Mouse (Mus musculus) MEL (cell line): Measurements from ENCODE around the gene Gm20388. TPM values are rescaled to one million over a fixed set of nuclear protein-coding genes. Genes with fewer than 3 reads are reported as not detected.

Source experiments
- DNase-seq: peaks from one replicate; pipeline ENCODE4 v3.0.0; 2011; ENCODE audit warnings: low read depth, low spot score
- H3K27ac ChIP-seq: 2 replicates; pipeline ENCODE4 v1.5.1; 2012; ENCODE audit warnings: low read depth, mild to moderate bottlenecking, control low read depth, low read length, moderate library complexity; ENCODE audit not compliant: control insufficient read depth
- H3K27me3 ChIP-seq, 2 experiments: fragments of 150-350 bp in 1 of 2; sonication (generic) in 1 of 2; 2 replicates each; pipeline ENCODE4 v1.6.1; 2012; ENCODE audit warnings: low read length in 2 of 2, mild to moderate bottlenecking in 2 of 2, improper control_type of control experiment in 1 of 2, moderate library complexity in 1 of 2; ENCODE audit not compliant: insufficient read depth in 2 of 2, control insufficient read depth in 1 of 2
- H3K36me3 ChIP-seq, 2 experiments: 2 replicates each; pipeline ENCODE4 v1.6.1; 2012 to 2014; ENCODE audit warnings: low read length in 2 of 2, improper control_type of control experiment in 1 of 2, inconsistent platforms in 1 of 2, mild to moderate bottlenecking in 1 of 2; ENCODE audit not compliant: insufficient read depth in 2 of 2, control insufficient read depth in 1 of 2
- H3K4me1 ChIP-seq, 2 experiments: fragments of 150-350 bp in 1 of 2; sonication (generic) in 1 of 2; 2 replicates each; pipeline ENCODE4 v1.6.1; 2012; ENCODE audit warnings: low read length in 2 of 2, improper control_type of control experiment in 1 of 2, mild to moderate bottlenecking in 1 of 2; ENCODE audit not compliant: insufficient read depth in 2 of 2, control insufficient read depth in 1 of 2
- H3K4me3 ChIP-seq, 2 experiments: fragments of 150-350 bp in 1 of 2; sonication (generic) in 1 of 2; 2 replicates each; pipeline ENCODE4 v1.5.1; 2012; ENCODE audit warnings: low read depth in 2 of 2, low read length in 2 of 2, mild to moderate bottlenecking in 2 of 2, moderate library complexity in 2 of 2, control low read depth in 1 of 2, improper control_type of control experiment in 1 of 2; ENCODE audit not compliant: control insufficient read depth in 1 of 2, insufficient read depth in 1 of 2
- H3K79me2 ChIP-seq: 2 replicates; pipeline ENCODE4 v1.6.1; 2012; ENCODE audit warnings: mild to moderate bottlenecking, low read length, moderate library complexity; ENCODE audit not compliant: control insufficient read depth, poor library complexity, insufficient read depth
- H3K9ac ChIP-seq: 2 replicates; pipeline ENCODE4 v1.6.1; 2012; ENCODE audit warnings: low read depth, mild to moderate bottlenecking, control low read depth, low read length, moderate library complexity; ENCODE audit not compliant: control insufficient read depth, poor library complexity, severe bottlenecking
- H3K9me3 ChIP-seq: fragments of 150-350 bp; sonication (generic); replicated peaks from 2 replicates; pipeline ENCODE4 v1.6.1; 2012; ENCODE audit warnings: mild to moderate bottlenecking, low read length, improper control_type of control experiment, moderate library complexity; ENCODE audit not compliant: insufficient read depth
- BHLHE40 ChIP-seq: IDR thresholded peaks from 2 replicates; pipeline ENCODE4 v1.6.1; 2012; ENCODE audit warnings: low read depth, mild to moderate bottlenecking, inconsistent platforms, low read length, improper control_type of control experiment, borderline replicate concordance
- CHD1 ChIP-seq: IDR thresholded peaks from 2 replicates; pipeline ENCODE4 v1.6.1; 2012; ENCODE audit warnings: low read depth, mild to moderate bottlenecking, inconsistent platforms, low read length, improper control_type of control experiment
- CHD2 ChIP-seq: IDR thresholded peaks from 2 replicates; pipeline ENCODE4 v1.6.1; 2011; ENCODE audit warnings: low read length, improper control_type of control experiment
- CTCF ChIP-seq, 3 experiments: IDR thresholded peaks in 2 of 3; conservative IDR thresholded peaks in 1 of 3; 2 replicates each; pipeline ENCODE4 v1.5.1; 2011 to 2012; ENCODE audit warnings: low read length in 3 of 3, low read depth in 2 of 3, mild to moderate bottlenecking in 2 of 3, improper control_type of control experiment in 1 of 3, inconsistent platforms in 1 of 3, mixed read lengths in 1 of 3, moderate library complexity in 1 of 3; ENCODE audit not compliant: control insufficient read depth in 1 of 3, insufficient read depth in 1 of 3, poor library complexity in 1 of 3, severe bottlenecking in 1 of 3
- E2F4 ChIP-seq: IDR thresholded peaks from 2 replicates; pipeline ENCODE4 v1.6.1; 2011; ENCODE audit warnings: low read depth, low read length, improper control_type of control experiment, borderline replicate concordance
- ELF1 ChIP-seq: IDR thresholded peaks from 2 replicates; pipeline ENCODE4 v1.6.1; 2014; ENCODE audit warnings: low read depth, mild to moderate bottlenecking, inconsistent platforms, low read length, improper control_type of control experiment, moderate library complexity
- EP300 ChIP-seq, 2 experiments: IDR thresholded peaks; 2 replicates each; pipeline ENCODE4 v1.6.1; 2011; ENCODE audit warnings: improper control_type of control experiment in 2 of 2, low read length in 2 of 2, low read depth in 1 of 2, mild to moderate bottlenecking in 1 of 2
- ETS1 ChIP-seq: IDR thresholded peaks from 2 replicates; pipeline ENCODE4 v1.6.1; 2012; ENCODE audit warnings: low read depth, mild to moderate bottlenecking, inconsistent platforms, low read length, improper control_type of control experiment, moderate library complexity
- GABPA ChIP-seq: IDR thresholded peaks from 2 replicates; pipeline ENCODE4 v1.6.1; 2012; ENCODE audit warnings: low read depth, mild to moderate bottlenecking, inconsistent platforms, low read length, improper control_type of control experiment, moderate library complexity
- GATA1 ChIP-seq: IDR thresholded peaks from 2 replicates; pipeline ENCODE4 v1.6.1; 2011; ENCODE audit warnings: low read depth, low read length, improper control_type of control experiment
- HCFC1 ChIP-seq: IDR thresholded peaks from 2 replicates; pipeline ENCODE4 v1.6.1; 2012; ENCODE audit warnings: low read depth, mild to moderate bottlenecking, inconsistent platforms, low read length, improper control_type of control experiment, moderate library complexity
- JUND ChIP-seq: IDR thresholded peaks from 2 replicates; pipeline ENCODE4 v1.6.1; 2011; ENCODE audit warnings: low read depth, mild to moderate bottlenecking, improper control_type of control experiment, low read length
- KAT2A ChIP-seq: conservative IDR thresholded peaks from 2 replicates; pipeline ENCODE4 v1.6.1; 2012; ENCODE audit warnings: low read depth, low read length, improper control_type of control experiment, inconsistent platforms
- MAFK ChIP-seq: IDR thresholded peaks from 2 replicates; pipeline ENCODE4 v1.6.1; 2011; ENCODE audit warnings: low read depth, mild to moderate bottlenecking, low read length, improper control_type of control experiment, borderline replicate concordance
- MAX ChIP-seq: IDR thresholded peaks from 2 replicates; pipeline ENCODE4 v1.6.1; 2011; ENCODE audit warnings: low read length, improper control_type of control experiment
- MAZ ChIP-seq: IDR thresholded peaks from 2 replicates; pipeline ENCODE4 v1.6.1; 2012; ENCODE audit warnings: low read depth, mild to moderate bottlenecking, inconsistent platforms, low read length, improper control_type of control experiment
- MEF2A ChIP-seq: IDR thresholded peaks from 2 replicates; pipeline ENCODE4 v1.6.1; 2014; ENCODE audit warnings: low read depth, mild to moderate bottlenecking, inconsistent platforms, low read length, improper control_type of control experiment; ENCODE audit not compliant: poor library complexity, insufficient replicate concordance, severe bottlenecking; ENCODE audit errors: extremely low read depth
- MXI1 ChIP-seq: IDR thresholded peaks from 2 replicates; pipeline ENCODE4 v1.6.1; 2011; ENCODE audit warnings: mild to moderate bottlenecking, low read depth, low read length, improper control_type of control experiment
- MYB ChIP-seq: IDR thresholded peaks from 2 replicates; pipeline ENCODE4 v1.6.1; 2011; ENCODE audit warnings: mild to moderate bottlenecking, low read depth, low read length, improper control_type of control experiment
- MYC ChIP-seq: IDR thresholded peaks from 2 replicates; pipeline ENCODE4 v1.6.1; 2011; ENCODE audit warnings: low read depth, mild to moderate bottlenecking, low read length, improper control_type of control experiment, moderate library complexity
- NELFE ChIP-seq: IDR thresholded peaks from 2 replicates; pipeline ENCODE4 v1.6.1; 2011; ENCODE audit warnings: low read depth, low read length, improper control_type of control experiment
- NRF1 ChIP-seq: IDR thresholded peaks from 2 replicates; pipeline ENCODE4 v1.6.1; 2014; ENCODE audit warnings: low read depth, mild to moderate bottlenecking, inconsistent platforms, low read length, improper control_type of control experiment, moderate library complexity; ENCODE audit not compliant: poor library complexity, insufficient read depth, severe bottlenecking
- POLR2A ChIP-seq, 2 experiments: IDR thresholded peaks; 2 replicates each; pipeline ENCODE4 v1.6.1; 2011 to 2012; ENCODE audit warnings: low read length in 2 of 2, mild to moderate bottlenecking in 2 of 2, control low read depth in 1 of 2, improper control_type of control experiment in 1 of 2, low read depth in 1 of 2, moderate library complexity in 1 of 2; ENCODE audit not compliant: control insufficient read depth in 1 of 2, insufficient read depth in 1 of 2, poor library complexity in 1 of 2
- POLR2AphosphoS5 ChIP-seq: IDR thresholded peaks from 2 replicates; pipeline ENCODE4 v1.6.1; 2012; ENCODE audit warnings: low read depth, borderline replicate concordance, mild to moderate bottlenecking, inconsistent platforms, low read length, moderate library complexity, mixed read lengths
- RAD21 ChIP-seq: IDR thresholded peaks from 2 replicates; pipeline ENCODE4 v1.6.1; 2011; ENCODE audit warnings: mild to moderate bottlenecking, low read depth, low read length, improper control_type of control experiment
- RCOR1 ChIP-seq: IDR thresholded peaks from 2 replicates; pipeline ENCODE4 v1.6.1; 2012; ENCODE audit warnings: low read depth, mild to moderate bottlenecking, inconsistent platforms, low read length, improper control_type of control experiment
- SIN3A ChIP-seq: IDR thresholded peaks from 2 replicates; pipeline ENCODE4 v1.6.1; 2012; ENCODE audit warnings: low read length, improper control_type of control experiment, inconsistent platforms
- SMC3 ChIP-seq: IDR thresholded peaks from 2 replicates; pipeline ENCODE4 v1.6.1; 2011; ENCODE audit warnings: low read depth, low read length, improper control_type of control experiment
- TAL1 ChIP-seq: IDR thresholded peaks from 2 replicates; pipeline ENCODE4 v1.6.1; 2012; ENCODE audit warnings: mild to moderate bottlenecking, inconsistent platforms, low read length, moderate library complexity, mixed read lengths
- TBP ChIP-seq: IDR thresholded peaks from 2 replicates; pipeline ENCODE4 v1.8.0; 2011; ENCODE audit warnings: low read depth, low read length, improper control_type of control experiment
- TCF12 ChIP-seq: IDR thresholded peaks from 2 replicates; pipeline ENCODE4 v1.6.1; 2014; ENCODE audit warnings: low read depth, mild to moderate bottlenecking, inconsistent platforms, low read length, improper control_type of control experiment, moderate library complexity
- UBTF ChIP-seq: IDR thresholded peaks from 2 replicates; pipeline ENCODE4 v1.6.1; 2012; ENCODE audit warnings: low read depth, mild to moderate bottlenecking, inconsistent platforms, low read length, improper control_type of control experiment, moderate library complexity, borderline replicate concordance; ENCODE audit not compliant: insufficient read depth
- USF1 ChIP-seq: IDR thresholded peaks from 2 replicates; pipeline ENCODE4 v1.6.1; 2014; ENCODE audit warnings: low read depth, mild to moderate bottlenecking, inconsistent platforms, low read length, improper control_type of control experiment, moderate library complexity
- USF2 ChIP-seq, 2 experiments: IDR thresholded peaks; 2 replicates each; pipeline ENCODE4 v1.6.1; 2011 to 2012; ENCODE audit warnings: improper control_type of control experiment in 2 of 2, low read length in 2 of 2, borderline replicate concordance in 1 of 2, inconsistent platforms in 1 of 2, low read depth in 1 of 2, mild to moderate bottlenecking in 1 of 2; ENCODE audit not compliant: insufficient read depth in 1 of 2
- ZC3H11A ChIP-seq: IDR thresholded peaks from 2 replicates; pipeline ENCODE4 v1.6.1; 2012; ENCODE audit warnings: low read depth, mild to moderate bottlenecking, inconsistent platforms, low read length, improper control_type of control experiment
- ZKSCAN1 ChIP-seq: IDR thresholded peaks from 2 replicates; pipeline ENCODE4 v1.6.1; 2012; ENCODE audit warnings: low read depth, mild to moderate bottlenecking, inconsistent platforms, low read length, improper control_type of control experiment, moderate library complexity
- ZMIZ1 ChIP-seq: IDR thresholded peaks from 2 replicates; pipeline ENCODE4 v1.6.1; 2012; ENCODE audit warnings: low read depth, mild to moderate bottlenecking, inconsistent platforms, low read length, improper control_type of control experiment, moderate library complexity
- ZNF384 ChIP-seq: IDR thresholded peaks from 2 replicates; pipeline ENCODE4 v1.6.1; 2012; ENCODE audit warnings: low read depth, mild to moderate bottlenecking, inconsistent platforms, low read length, improper control_type of control experiment
- polyA plus RNA-seq, 2 experiments: library from polyadenylated mRNA; stranded (reverse) in 1 of 2; unstranded in 1 of 2; fragments of >175 nt in 1 of 2; fragments of >200 nt in 1 of 2; gene quantifications; 2 replicates each; pipeline versions ENCODE4 v1.2.1 to v1.2.4; 2012; ENCODE audit warnings: low replicate concordance in 2 of 2, low read depth in 1 of 2; ENCODE audit not compliant: insufficient read length in 2 of 2, insufficient read depth in 1 of 2, missing spikeins in 1 of 2
- total RNA-seq: library from RNA; depleted of rRNA; stranded (reverse); fragments of 300-350 nt; gene quantifications from 2 replicates; pipeline ENCODE4 v1.2.3, GENCODE M21; 2012

Gm20388 gene
- total and polyA plus RNA-seq, 3 experiments: 11.1 to 17.8 TPM; not detected in 1

DNA sequence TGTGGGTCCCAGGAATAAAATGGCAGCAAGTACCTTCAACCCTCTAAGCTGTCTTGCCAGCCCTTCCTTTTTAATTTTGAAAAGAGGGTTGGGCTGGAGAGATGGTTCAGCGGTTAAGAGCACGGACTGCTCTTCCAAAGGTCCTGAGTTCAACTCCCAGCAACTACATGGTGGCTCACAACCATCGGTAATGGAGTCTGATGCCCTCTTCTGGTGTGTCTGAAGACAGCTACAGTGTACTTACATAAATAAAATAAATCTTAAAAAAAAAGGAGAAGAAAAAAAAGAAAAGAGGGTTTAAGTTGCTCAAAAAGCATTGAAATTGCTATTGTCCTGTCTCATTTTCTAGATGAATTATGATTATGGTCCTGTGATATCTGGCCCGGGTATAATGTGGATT is 3190.6 kb downstream of the Gm20388 start:
- peaks cover 13 to 15% of the 10 kb centered on the region in 2 experiments for H3K36me3 ChIP-seq
- H3K4me3 ChIP-seq: peak overlapping the region in 1 of 2 experiments; percentile 71; a peak in 2 of 4 replicates
- no peaks in the 10 kb centered on the region for H3K9me3 ChIP-seq
- H3K27ac ChIP-seq: no peak overlapping the region
- H3K4me1 ChIP-seq: peaks cover 0 to 8% of the 10 kb centered on the region in 2 experiments; a peak in 1 of 4 replicates
- DNase-seq: no peak
- H3K79me2 ChIP-seq: peaks cover 26% of the 10 kb centered on the region
- H3K9ac ChIP-seq: peak overlapping the region; percentile 84
- no peaks in the 10 kb centered on the region for H3K27me3 ChIP-seq
- TF ChIP-seq ELF1 (no peak), GABPA (no peak), SMC3 (peak; percentile 31; the same call in 1 of the 2 replicates), JUND (no peak), SIN3A (no peak), MAZ (no peak), TAL1 (no peak), MAX (no peak), NRF1 (no peak), CHD1 (no peak), EP300 (IDR thresholded peaks at IDR 0.05; ENCODE audit: low read depth in 1 of 2, low read length in 2 of 2) (no peak), RAD21 (peak; percentile 28), MYB (no peak), POLR2A (IDR thresholded peaks at IDR 0.05; ENCODE audit: control insufficient read depth in 1 of 2, insufficient read depth in 1 of 2, low read depth in 1 of 2, low read length in 2 of 2, poor library complexity in 1 of 2) (no peak), TCF12 (no peak), MYC (no peak), MAFK (no peak), MEF2A (no peak), ZKSCAN1 (no peak), NELFE (no peak), CTCF (IDR thresholded peaks at IDR 0.05 in 2 of 3, conservative IDR thresholded peaks at IDR 0.05 in 1 of 3; ENCODE audit: control insufficient read depth in 1 of 3, insufficient read depth in 1 of 3, low read depth in 2 of 3, low read length in 3 of 3, poor library complexity in 1 of 3, severe bottlenecking in 1 of 3) (peak in 1 of 3 experiments; percentile 37; a peak in 2 of 6 replicates), UBTF (no peak), ETS1 (no peak), ZC3H11A (peak; percentile 24; the same call in 1 of the 2 replicates), BHLHE40 (no peak), E2F4 (no peak), ZNF384 (no peak; the same call in 1 of the 2 replicates), KAT2A (no peak), MXI1 (no peak), ZMIZ1 (no peak), POLR2AphosphoS5 (no peak), USF1 (no peak), CHD2 (no peak), TBP (peak; percentile 70), HCFC1 (no peak; the same call in 1 of the 2 replicates), USF2 (IDR thresholded peaks at IDR 0.05; ENCODE audit: borderline replicate concordance in 1 of 2, insufficient read depth in 1 of 2, low read depth in 1 of 2, low read length in 2 of 2) (no peak), RCOR1 (no peak), GATA1 (no peak)
